Mouse (Mus musculus) stomach, postnatal 0 days (tissue): ENCODE results near the gene Ypel1.

Experiments used
- CTCF ChIP-seq: IDR thresholded peaks from 2 replicates; pipeline ENCODE4 v1.5.1; 2016; ENCODE audit warnings: antibody characterized with exemption, low read depth, mild to moderate bottlenecking, moderate library complexity
- EP300 ChIP-seq: optimal IDR thresholded peaks from 2 replicates; pipeline ENCODE3; 2016; ENCODE audit warnings: antibody characterized with exemption

DNA sequence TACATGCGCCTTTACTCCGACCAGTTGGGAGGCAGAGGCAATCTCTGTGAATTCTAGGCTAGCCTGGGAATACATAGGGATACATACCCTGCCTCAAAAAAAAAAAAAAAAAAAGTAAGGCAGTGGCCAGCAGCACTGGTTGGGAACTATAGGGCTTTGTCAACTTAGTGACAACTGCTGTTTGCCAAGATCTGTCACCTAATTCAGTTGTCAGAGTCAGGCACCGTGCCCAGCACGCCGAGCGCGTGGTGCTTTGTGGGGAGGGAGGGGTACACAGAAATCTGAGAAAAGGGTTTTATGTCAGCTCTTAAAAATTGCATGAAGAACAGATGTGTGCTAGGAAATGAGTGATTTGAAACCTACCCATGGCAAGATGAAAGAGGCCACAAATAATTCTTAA is 8.6 kb downstream of the Ypel1 start:
- TF ChIP-seq CTCF (no peak), EP300 (no peak)
